Mouse (Mus musculus) ES-E14 (cell line): ENCODE measurements around the gene Uck2.

Experiments
- CHD2 ChIP-seq: IDR thresholded peaks from 2 replicates; pipeline ENCODE4 v1.6.1; 2014; ENCODE audit warnings: mild to moderate bottlenecking, low read depth, low read length, inconsistent platforms
- HCFC1 ChIP-seq: IDR thresholded peaks from 2 replicates; pipeline ENCODE4 v1.6.1; 2012; ENCODE audit warnings: low read length, inconsistent platforms, borderline replicate concordance; ENCODE audit not compliant: insufficient read depth
- ZC3H11A ChIP-seq: IDR thresholded peaks from 2 replicates; pipeline ENCODE4 v1.6.1; 2012; ENCODE audit warnings: low read depth, mild to moderate bottlenecking, inconsistent platforms, low read length, borderline replicate concordance
- ZNF384 ChIP-seq: IDR thresholded peaks from 2 replicates; pipeline ENCODE4 v1.6.1; 2012; ENCODE audit warnings: low read depth, low read length, inconsistent platforms

DNA sequence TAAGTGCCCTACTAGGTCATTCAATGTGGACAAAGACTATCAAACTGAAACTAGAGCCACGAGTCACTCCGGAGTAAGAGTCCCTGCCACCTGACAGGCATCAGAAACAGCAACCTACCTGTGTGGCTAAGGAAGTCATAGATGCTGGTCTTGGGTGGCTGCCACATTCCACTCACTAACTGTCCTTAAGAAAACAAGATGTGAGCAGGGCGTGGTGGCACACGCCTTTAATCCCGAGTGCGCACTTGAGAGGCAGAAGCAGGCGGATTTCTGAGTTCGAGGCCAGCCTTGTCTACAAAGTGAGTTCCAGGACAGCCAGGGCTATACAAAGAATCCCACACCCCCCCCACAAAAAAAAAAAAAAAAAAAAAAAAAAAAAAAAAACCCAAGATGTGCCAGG is 35.2 kb downstream of the Uck2 start:
- TF ChIP-seq ZC3H11A = no peak
- TF ChIP-seq CHD2 = no peak
- no peak; the same call in 1 of the 2 replicates for TF ChIP-seq ZNF384
- no peak for TF ChIP-seq HCFC1
